In genomic region chr7:101290401-101290800, GRCm38 (mm10) we compare ENCODE assay signal across 25 mouse cellular contexts. TPM values are rescaled to one million over a fixed set of nuclear protein-coding genes. Genes with fewer than 3 reads are reported as not detected.
DNase-seq lines count a peak whose midpoint lies in the region; ATAC-seq lines count a peak whose summit lies in the region.
"Had no signal": no experiment of that assay in that cellular context is flagged by ENCODE, and none has a peak within 500 bp of the region (broad histone marks: within the 10 kb centered on the region; RNA-seq: fewer than 3 reads in every experiment).

No protein-coding gene starts in this region.

- H3K4me3 ChIP-seq in liver, embryonic 11.5 days (ENCODE audit: low read depth, low read length): no peak overlapping the region
- no peak overlapping the region for H3K4me3 ChIP-seq in liver, embryonic 12.5 days
- H3K4me3 ChIP-seq: embryonic facial prominence, embryonic 13.5 days; embryonic facial prominence, embryonic 15.5 days; erythroblast, embryonic 14.5 days; forebrain, embryonic 10.5 days; forebrain, embryonic 12.5 days had no signal

- ATAC-seq in liver, embryonic 11.5 days (replicated peaks; ENCODE audit: low FRiP score): no peak
- ATAC-seq in liver, embryonic 12.5 days: no peak
- ATAC-seq: CD4-positive, CD25-positive, alpha-beta regulatory T cell, adult 4 months; forebrain, embryonic 14.5 days; forebrain, embryonic 16.5 days had no signal

- H3K36me3 ChIP-seq in liver, embryonic 11.5 days (ENCODE audit: control insufficient read depth, insufficient read depth, low read length): no peaks in the 10 kb centered on the region; the same call in 1 of the 2 replicates
- H3K36me3 ChIP-seq in liver, embryonic 12.5 days: peaks cover 11% of the 10 kb centered on the region

- intact Hi-C loops in heart, postnatal 25 days (cut with DNase I): no loop called here

- no peaks in the 10 kb centered on the region for H3K4me1 ChIP-seq in liver, embryonic 11.5 days (replicated peaks; ENCODE audit: control insufficient read depth, insufficient read depth, low read length)
- no peaks in the 10 kb centered on the region for H3K4me1 ChIP-seq in liver, embryonic 12.5 days
- H3K4me1 ChIP-seq: embryonic facial prominence, embryonic 13.5 days; embryonic facial prominence, embryonic 15.5 days; forebrain, embryonic 12.5 days had no signal

- DNase-seq in adrenal gland, adult 2 months: peak; percentile 0
- DNase-seq in adrenal gland, adult 18-20 months (ENCODE audit: low spot score in 2 of 2): no peak
- DNase-seq in heart, adult 11 months: peak; percentile 86
- DNase-seq in heart, postnatal 25 days (ENCODE audit: low spot score): no peak
- peak; percentile 20 for DNase-seq in liver, embryonic 11.5 days (ENCODE audit: low spot score)
- peak; percentile 37 for DNase-seq in testis, postnatal 10 days (ENCODE audit: low spot score)
- DNase-seq in testis, postnatal 14 days (ENCODE audit: low spot score): no peak
- DNase-seq: adrenal gland, postnatal 10 days; adrenal gland, postnatal 25 days; B cell, adult 2 months; cerebellum, adult 11 months; cerebellum, adult 18-20 months; cerebellum, adult 8-10 months; cerebellum, postnatal 14 days; cerebellum, postnatal 36 days; embryo, embryonic 11 days had no signal

- no peak overlapping the region for H3K4me2 ChIP-seq in liver, embryonic 11.5 days
- H3K4me2 ChIP-seq in liver, embryonic 12.5 days: no peak overlapping the region
- H3K4me2 ChIP-seq: embryonic facial prominence, embryonic 13.5 days; embryonic facial prominence, embryonic 15.5 days; forebrain, embryonic 12.5 days had no signal

- no peak overlapping the region for H3K27ac ChIP-seq in liver, embryonic 11.5 days (ENCODE audit: low read depth, low read length)
- no peak overlapping the region for H3K27ac ChIP-seq in liver, embryonic 12.5 days
- H3K27ac ChIP-seq: embryonic facial prominence, embryonic 13.5 days; embryonic facial prominence, embryonic 15.5 days; forebrain, embryonic 10.5 days; forebrain, embryonic 12.5 days had no signal

- H3K27me3 ChIP-seq in liver, embryonic 11.5 days (replicated peaks; ENCODE audit: control insufficient read depth, insufficient read depth, low read length): no peaks in the 10 kb centered on the region
- peaks cover 2% of the 10 kb centered on the region; the same call in 1 of the 2 replicates for H3K27me3 ChIP-seq in liver, embryonic 12.5 days (replicated peaks)
- H3K27me3 ChIP-seq: embryonic facial prominence, embryonic 15.5 days; forebrain, embryonic 12.5 days had no signal

- H3K9ac ChIP-seq in liver, embryonic 11.5 days (ENCODE audit: low read depth, low read length): no peak overlapping the region
- no peak overlapping the region for H3K9ac ChIP-seq in liver, embryonic 12.5 days
- H3K9ac ChIP-seq: embryonic facial prominence, embryonic 13.5 days; embryonic facial prominence, embryonic 15.5 days; forebrain, embryonic 12.5 days had no signal

- H3K9me3 ChIP-seq in liver, embryonic 11.5 days (ENCODE audit: control insufficient read depth, low read length): no peaks in the 10 kb centered on the region
- H3K9me3 ChIP-seq in liver, embryonic 12.5 days (replicated peaks): no peaks in the 10 kb centered on the region
- H3K9me3 ChIP-seq: embryonic facial prominence, embryonic 13.5 days; embryonic facial prominence, embryonic 15.5 days; forebrain, embryonic 10.5 days; forebrain, embryonic 12.5 days had no signal

- 89% methylated on average over 10 of the region's 10 CpGs for WGBS in liver, embryonic 11.5 days
- 84% methylated on average over 10 of the region's 10 CpGs for WGBS in liver, embryonic 12.5 days (ENCODE audit: insufficient replicate concordance)

RNA-seq across cellular contexts. Expression of gene Atg16l2, which starts 11.7 kb away (rescaled TPM):
- 10 to 100 TPM; 17.7 to 22.3 TPM for total RNA-seq in adrenal gland, adult 2 months (2021)
- 17.5 and 19.5 TPM in 2 replicates for polyA plus RNA-seq in adrenal gland, adult 2 months (2012; rRNA removed)
- total RNA-seq in adrenal gland, adult 18-20 months (2021): 10 to 100 TPM; 26.7 to 30.9 TPM
- 10 to 100 TPM; 11.4 to 12.6 TPM for total RNA-seq in heart, postnatal 25 days (2021)
- polyA plus RNA-seq in liver, embryonic 11.5 days (2014; fragmentation: Nextera tagmentation; extraction: Ambion mirVana): 5.7 and 6.4 TPM in 2 replicates
- polyA plus RNA-seq in liver, embryonic 12.5 days (2016; fragmentation: Nextera tagmentation; extraction: Ambion mirVana): 4.7 and 5.7 TPM in 2 replicates

RNA-seq across cellular contexts. Expression of gene Stard10, which starts 26.5 kb away (rescaled TPM):
- 10 to 100 TPM; 29.9 to 78.1 TPM for total RNA-seq in adrenal gland, adult 2 months (2021)
- 27.6 and 46.9 TPM in 2 replicates for polyA plus RNA-seq in adrenal gland, adult 2 months (2012; rRNA removed)
- total RNA-seq in adrenal gland, adult 18-20 months (2021): 10 to 100 TPM; 38.1 to 90.0 TPM
- total RNA-seq in heart, postnatal 25 days (2021): 10 to 100 TPM; 57.4 to 65.4 TPM
- polyA plus RNA-seq in liver, embryonic 11.5 days (2014; fragmentation: Nextera tagmentation; extraction: Ambion mirVana): 86.4 and 93.9 TPM in 2 replicates
- polyA plus RNA-seq in liver, embryonic 12.5 days (2016; fragmentation: Nextera tagmentation; extraction: Ambion mirVana): 76.9 and 79.5 TPM in 2 replicates

RNA-seq across cellular contexts. Expression of gene Arap1, which starts 57.5 kb away (rescaled TPM):
- total RNA-seq in adrenal gland, adult 2 months (2021): 10 to 100 TPM; 31.2 to 49.8 TPM
- 58.4 and 60.7 TPM in 2 replicates for polyA plus RNA-seq in adrenal gland, adult 2 months (2012; rRNA removed)
- total RNA-seq in adrenal gland, adult 18-20 months (2021): 10 to 100 TPM; 24.9 to 39.1 TPM
- 10 to 100 TPM; 31.6 to 35.9 TPM for total RNA-seq in heart, postnatal 25 days (2021)
- polyA plus RNA-seq in liver, embryonic 11.5 days (2014; fragmentation: Nextera tagmentation; extraction: Ambion mirVana): 33.8 and 33.9 TPM in 2 replicates
- polyA plus RNA-seq in liver, embryonic 12.5 days (2016; fragmentation: Nextera tagmentation; extraction: Ambion mirVana): 20.5 and 24.6 TPM in 2 replicates

Comparison
In these comparisons a context has a peak if more than half of its experiments do, and no peak if none do; other contexts are left out.
1. DNase-seq: peak in adrenal gland, adult 2 months (single experiment), heart, adult 11 months (single experiment), liver, embryonic 11.5 days (single experiment) and testis, postnatal 10 days (single experiment); none in adrenal gland, adult 18-20 months (0 of 2), heart, postnatal 25 days (single experiment) and testis, postnatal 14 days (single experiment).